Mouse (Mus musculus) spleen, adult 18-20 months (tissue): ENCODE results near the gene Dpysl5.

Experiments
- DNase-seq, 2 experiments: peaks; one replicate each; pipeline ENCODE4 v3.0.0; 2022; ENCODE audit warnings: mixed read lengths in 2 of 2

The Dpysl5 gene

DNA sequence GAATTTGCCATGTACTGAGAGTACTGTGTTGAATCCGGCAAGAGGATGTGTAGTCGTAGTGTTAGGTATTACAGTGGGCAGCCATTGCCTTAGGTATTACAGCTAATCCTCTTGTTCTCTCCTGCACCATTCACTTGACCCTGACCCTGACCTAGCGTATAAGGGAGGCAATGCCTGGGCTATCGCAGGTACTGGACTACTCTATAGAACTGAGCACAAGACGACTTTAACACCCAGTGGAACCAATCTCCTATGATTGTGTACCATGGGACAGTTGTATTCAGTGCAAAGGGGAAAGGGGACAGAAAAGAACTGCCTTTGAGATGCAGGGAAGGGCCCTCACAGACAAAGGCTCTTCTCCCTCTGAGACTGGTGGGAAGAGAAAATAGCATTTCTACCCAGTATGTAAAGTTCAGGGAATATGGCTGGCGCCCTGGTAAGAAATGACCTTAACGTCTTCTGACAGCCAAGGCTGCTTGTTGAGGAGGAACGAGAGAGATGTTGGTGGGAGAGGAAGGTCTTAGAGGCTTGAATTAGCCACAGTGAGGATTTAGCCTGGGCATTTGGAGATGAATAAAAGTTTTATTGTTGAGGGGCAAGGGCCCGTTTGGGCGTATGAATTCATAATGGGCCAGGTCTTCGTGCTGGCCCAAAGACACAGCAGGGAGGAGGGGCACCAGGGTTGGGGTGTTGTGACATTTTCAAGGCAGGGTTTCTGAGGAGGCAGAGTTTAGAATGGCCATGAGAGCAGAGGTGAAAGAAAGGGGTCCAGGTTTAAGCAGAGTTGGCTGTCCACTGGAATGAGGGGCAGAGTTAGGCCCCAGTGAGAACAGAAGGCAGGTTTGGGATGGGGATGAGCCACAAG is 113.0 kb downstream of the Dpysl5 start:
- no peak for DNase-seq

DNA sequence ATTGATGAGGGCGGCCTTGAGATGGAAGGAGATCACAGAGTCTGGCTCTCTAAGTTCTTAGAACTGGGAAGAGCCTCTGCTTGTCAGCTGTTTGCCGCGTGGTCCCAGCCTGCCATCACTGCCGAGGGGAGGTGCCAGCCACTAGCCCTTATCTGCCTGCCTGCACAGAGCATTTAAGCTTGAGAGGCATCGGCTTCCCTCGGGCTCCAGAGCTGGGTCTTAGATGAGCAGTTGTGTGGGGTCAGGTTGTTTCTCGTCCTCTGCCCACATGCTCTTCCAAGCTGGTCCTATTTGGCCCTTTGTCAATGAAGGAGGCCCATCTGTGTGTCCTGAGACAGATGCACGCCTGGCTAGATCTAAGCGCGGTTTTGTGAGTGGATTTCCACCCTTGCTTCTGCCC is 113.8 kb downstream of the Dpysl5 start:
- DNase-seq: no peak

DNA sequence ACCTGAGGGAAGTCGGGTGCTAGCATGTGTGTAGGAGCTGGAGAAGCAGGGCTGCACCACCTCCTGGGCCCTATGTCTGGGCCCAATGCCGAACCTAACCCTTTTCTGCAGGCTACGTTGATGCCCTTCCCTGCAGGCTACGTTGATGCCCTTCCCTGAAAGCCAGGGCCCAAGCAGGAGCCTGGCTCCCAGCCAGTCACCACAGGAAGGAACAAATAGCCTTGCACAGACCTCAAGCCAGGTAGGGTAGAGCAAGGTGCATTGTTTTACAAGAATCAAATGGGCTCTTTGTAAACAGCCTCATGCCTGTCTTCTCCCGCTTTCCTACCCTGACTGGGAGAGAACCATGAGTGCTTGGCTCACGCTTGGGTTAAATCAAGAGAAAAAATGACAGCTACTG is 114.5 kb downstream of the Dpysl5 start:
- no peak for DNase-seq

DNA sequence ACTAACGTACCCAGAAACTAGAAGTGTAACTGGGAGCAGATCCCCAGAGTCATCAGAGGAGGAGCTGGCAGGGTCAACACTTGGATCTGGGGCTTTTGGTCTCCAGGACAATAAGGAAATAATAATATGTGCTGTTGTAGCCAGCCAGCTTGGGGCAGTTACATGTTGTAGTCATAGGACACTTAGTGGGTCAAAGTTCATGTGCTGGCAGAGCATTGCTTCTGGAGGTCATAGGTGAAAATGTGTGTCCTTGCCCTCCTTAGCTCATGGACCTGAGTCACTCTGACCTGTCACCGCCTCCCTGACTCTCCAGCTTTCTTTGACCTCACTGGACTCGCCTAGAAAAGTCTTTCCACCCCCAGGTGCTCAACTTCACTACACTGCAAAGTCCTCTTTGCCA is 122.1 kb downstream of the Dpysl5 start:
- DNase-seq: no peak

DNA sequence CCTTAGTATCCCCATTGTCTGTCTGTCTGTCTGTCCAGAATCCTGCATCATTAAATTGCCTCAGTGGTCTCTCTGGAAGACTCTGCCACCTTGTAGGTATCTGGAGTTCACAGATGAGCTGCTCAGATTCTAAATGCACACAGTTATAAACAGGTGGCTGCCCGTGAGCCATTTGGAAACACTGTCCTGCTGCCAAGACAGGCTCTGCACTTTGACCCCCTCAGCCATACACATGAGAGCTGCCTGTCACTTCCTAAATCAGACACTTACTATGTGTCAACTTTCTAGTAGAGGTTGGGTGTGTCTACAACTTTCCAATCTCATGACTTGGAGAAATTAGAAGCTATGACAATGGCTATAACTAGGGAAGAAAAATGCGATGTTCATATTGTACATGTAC is 128.4 kb downstream of the Dpysl5 start:
- DNase-seq: no peak

DNA sequence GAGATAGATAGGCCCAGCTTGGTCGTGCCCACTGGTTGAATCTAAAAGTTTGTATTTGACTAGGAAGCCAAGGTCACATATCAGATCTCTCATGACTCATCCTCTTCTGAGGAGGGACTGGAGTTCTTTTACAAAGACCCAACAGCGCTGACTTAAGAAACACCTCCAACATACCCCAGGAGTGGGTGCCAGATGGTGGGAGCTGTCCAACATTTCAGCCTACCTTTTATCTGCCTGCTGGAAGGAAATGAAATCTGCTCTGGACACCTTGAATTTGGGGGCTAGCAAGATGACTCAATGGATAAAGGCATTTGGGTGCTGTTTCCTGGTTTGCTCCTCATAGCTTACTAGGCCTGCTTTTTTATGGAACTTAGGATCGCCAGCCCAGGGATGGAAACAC is 130.5 kb downstream of the Dpysl5 start:
- DNase-seq: no peak
